Mouse (Mus musculus) liver, adult 2 months (tissue): ENCODE results near the gene Prnp. TPM values are rescaled to one million over a fixed set of nuclear protein-coding genes. Genes with fewer than 3 reads are reported as not detected.

ENCODE experiments used
- DNase-seq: peaks from one replicate; pipeline ENCODE4 v3.0.0-alpha.2; 2011; ENCODE audit warnings: low read depth, low spot score; ENCODE audit errors: extremely low read depth
- H3K27ac ChIP-seq: fragments of 200-500 bp; replicated peaks from 2 replicates; pipeline ENCODE4 v1.5.1; 2012; ENCODE audit warnings: low read depth, mild to moderate bottlenecking, control low read depth, inconsistent platforms, low read length; ENCODE audit not compliant: insufficient read depth
- H3K27me3 ChIP-seq: fragments of 200-500 bp; 2 replicates; pipeline ENCODE4 v1.6.1; 2012; ENCODE audit warnings: mild to moderate bottlenecking, moderate library complexity, low read length, inconsistent platforms; ENCODE audit not compliant: control insufficient read depth, insufficient read depth
- H3K36me3 ChIP-seq: fragments of 200-500 bp; 2 replicates; pipeline ENCODE4 v1.6.1; 2012; ENCODE audit warnings: low read length, inconsistent platforms; ENCODE audit not compliant: control insufficient read depth, insufficient read depth
- H3K4me1 ChIP-seq: fragments of 200-500 bp; 2 replicates; pipeline ENCODE4 v1.6.1; 2011; ENCODE audit warnings: low read length; ENCODE audit not compliant: control insufficient read depth, insufficient read depth
- H3K4me3 ChIP-seq: fragments of 200-500 bp; 2 replicates; pipeline ENCODE4 v1.5.1; 2011; ENCODE audit warnings: low read depth, mild to moderate bottlenecking, control low read depth, low read length, moderate library complexity; ENCODE audit not compliant: insufficient read depth
- H3K79me2 ChIP-seq: fragments of 200-500 bp; 2 replicates; pipeline ENCODE4 v1.6.1; 2012; ENCODE audit warnings: inconsistent platforms, mild to moderate bottlenecking, low read length, moderate library complexity; ENCODE audit not compliant: control insufficient read depth, insufficient read depth
- H3K9ac ChIP-seq: fragments of 200-500 bp; 2 replicates; pipeline ENCODE4 v1.6.1; 2012; ENCODE audit warnings: low read depth, mild to moderate bottlenecking, control low read depth, inconsistent platforms, low read length
- CTCF ChIP-seq: fragments of 200-500 bp; IDR thresholded peaks from 2 replicates; pipeline ENCODE4 v1.5.1; 2011; ENCODE audit warnings: low read depth, low read length, control low read depth
- POLR2A ChIP-seq: fragments of 200-500 bp; IDR thresholded peaks from 2 replicates; pipeline ENCODE4 v1.6.1; 2011; ENCODE audit warnings: low read length, control low read depth; ENCODE audit not compliant: insufficient read depth; ENCODE audit errors: extremely low read depth
- WGBS: fragments of 180-500 bp; shearing (Covaris S2); methylation state at CpG from one replicate; pipeline ENCODE4 v1.1.7; 2018; 5-methylcytosine and 5-hydroxymethylcytosine counted together
- polyA plus RNA-seq: library from polyadenylated mRNA; depleted of rRNA; stranded (reverse); fragments of >200 nt; gene quantifications from 2 replicates; pipeline ENCODE4 v1.2.3, GENCODE M21; 2012
- total RNA-seq: library from RNA; depleted of rRNA; stranded (reverse); fragments of >200 nt; gene quantifications from 2 replicates; pipeline ENCODE4 v1.2.3, GENCODE M21; 2014

The Prnp gene
- total and polyA plus RNA-seq, 2 experiments, result 20.4 to 31.5 TPM

DNA sequence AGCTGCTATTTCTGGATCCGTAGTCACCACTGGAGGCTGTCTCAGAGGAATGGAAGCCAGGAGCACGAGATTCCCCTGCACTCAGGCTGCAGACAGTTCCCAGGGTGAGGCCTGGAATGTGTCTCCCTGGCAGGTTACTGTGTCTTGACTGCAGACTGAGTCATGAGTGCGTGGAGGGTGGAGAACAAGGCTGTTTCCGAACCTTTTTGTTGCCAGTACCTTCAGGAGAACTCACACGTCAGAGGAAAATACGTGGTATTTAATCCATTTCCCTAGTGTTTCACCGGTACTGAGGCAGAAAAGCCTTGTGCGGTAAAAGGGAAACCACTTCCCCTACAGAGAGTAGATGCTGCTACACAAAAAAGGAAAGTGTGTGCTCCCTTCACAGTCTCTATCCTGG, 6.9 kb upstream of the Prnp start:
- H3K79me2 ChIP-seq, result no peaks in the 10 kb centered on the region
- no peak for DNase-seq
- no peak for TF ChIP-seq POLR2A
- no peak for TF ChIP-seq CTCF
- 0 out of 2 replicates have a peak, but pooled peaks cover 3% of the 10 kb centered on the region for H3K27me3 ChIP-seq
- no peak overlapping the region for H3K4me3 ChIP-seq
- H3K27ac ChIP-seq, result no peak overlapping the region
- 59% methylated on average over 8 of the region's 8 CpGs for WGBS
- H3K4me1 ChIP-seq, result no peaks in the 10 kb centered on the region
- no peaks in the 10 kb centered on the region for H3K36me3 ChIP-seq
- no peak overlapping the region for H3K9ac ChIP-seq

DNA sequence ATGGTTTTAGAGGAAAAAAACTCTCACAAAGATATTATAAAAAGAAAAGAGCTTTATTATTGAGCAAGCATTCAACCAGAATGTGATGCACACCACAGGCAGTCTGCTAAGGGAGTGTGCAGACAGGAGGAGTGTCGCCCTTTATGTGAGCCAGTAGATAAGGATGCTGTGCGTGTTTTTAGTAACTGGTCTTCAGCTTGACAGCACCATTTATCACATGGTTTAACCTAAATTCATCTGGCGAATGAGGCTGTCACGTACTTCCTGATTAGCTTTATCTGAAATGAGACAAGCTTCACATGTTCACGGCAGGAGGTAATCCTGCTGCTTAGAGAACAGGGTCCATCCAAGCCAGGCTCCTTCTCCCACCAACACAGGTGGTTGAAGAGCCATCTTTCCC, 4.7 kb upstream of the Prnp start:
- no peaks in the 10 kb centered on the region for H3K36me3 ChIP-seq
- 69% methylated on average over 5 of the region's 5 CpGs for WGBS
- no peaks in the 10 kb centered on the region for H3K27me3 ChIP-seq
- DNase-seq, result no peak
- no peak overlapping the region for H3K9ac ChIP-seq
- no peak for TF ChIP-seq CTCF
- TF ChIP-seq POLR2A, result no peak
- peaks cover 4% of the 10 kb centered on the region; the same call in 1 of the 2 replicates for H3K4me1 ChIP-seq
- H3K4me3 ChIP-seq, result no peak overlapping the region
- H3K79me2 ChIP-seq, result no peaks in the 10 kb centered on the region
- H3K27ac ChIP-seq, result no peak overlapping the region

DNA sequence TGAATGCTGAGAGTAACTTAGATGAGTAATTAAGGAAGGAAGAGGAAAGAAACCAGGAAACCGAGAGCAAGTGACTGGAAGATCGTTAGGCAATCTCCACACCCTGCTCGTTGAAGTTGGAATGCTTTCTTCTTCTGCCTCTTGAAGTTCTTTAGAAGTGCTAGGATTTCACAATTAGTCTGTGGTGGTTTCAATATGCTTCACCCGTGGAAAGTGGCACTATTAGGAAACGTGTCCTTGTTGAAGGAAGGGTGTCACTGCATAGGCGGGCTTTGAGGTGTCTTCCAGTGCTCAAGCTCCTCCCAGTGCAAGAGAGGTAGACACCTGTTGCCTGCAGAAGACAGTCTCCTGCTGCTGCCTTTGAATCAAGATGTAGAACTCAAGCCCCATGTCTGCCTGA, 4.0 kb upstream of the Prnp start:
- Histone ChIP-seq H3K79me2 (no peaks in the 10 kb centered on the region), H3K36me3 (no peaks in the 10 kb centered on the region), H3K9ac (no peak overlapping the region), H3K4me3 (no peak overlapping the region), H3K27me3 (no peaks in the 10 kb centered on the region), H3K4me1 (peaks cover 4% of the 10 kb centered on the region; the same call in 1 of the 2 replicates), H3K27ac (no peak overlapping the region)
- TF ChIP-seq POLR2A, result no peak
- no peak for TF ChIP-seq CTCF
- WGBS, result 69% methylated on average over 6 of the region's 6 CpGs
- DNase-seq, result no peak

DNA sequence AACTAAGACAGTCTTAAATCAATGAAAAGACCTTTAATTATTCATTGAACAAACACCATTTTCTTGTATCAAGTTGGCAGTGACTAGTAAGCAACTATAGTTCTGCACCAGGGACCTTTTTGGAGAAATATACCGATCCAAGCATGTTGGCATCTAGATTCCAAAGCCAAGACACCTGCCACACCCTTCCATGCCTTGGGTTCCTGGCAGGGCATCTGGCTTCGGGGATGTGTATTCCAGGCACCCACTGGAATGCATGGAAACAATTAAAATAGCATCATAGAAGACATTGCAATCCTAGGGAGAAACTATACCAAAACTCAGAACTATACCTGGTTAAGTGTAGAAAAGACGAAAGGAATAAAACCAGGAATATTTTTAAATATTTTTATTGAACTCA, 3.5 kb upstream of the Prnp start:
- Histone ChIP-seq H3K27me3 (no peaks in the 10 kb centered on the region), H3K27ac (no peak overlapping the region), H3K79me2 (no peaks in the 10 kb centered on the region), H3K4me3 (no peak overlapping the region), H3K4me1 (peaks cover 4% of the 10 kb centered on the region; the same call in 1 of the 2 replicates), H3K9ac (no peak overlapping the region), H3K36me3 (no peaks in the 10 kb centered on the region)
- WGBS, result 92% methylated on average over 3 of the region's 3 CpGs
- no peak for DNase-seq
- TF ChIP-seq CTCF (no peak), POLR2A (no peak)

DNA sequence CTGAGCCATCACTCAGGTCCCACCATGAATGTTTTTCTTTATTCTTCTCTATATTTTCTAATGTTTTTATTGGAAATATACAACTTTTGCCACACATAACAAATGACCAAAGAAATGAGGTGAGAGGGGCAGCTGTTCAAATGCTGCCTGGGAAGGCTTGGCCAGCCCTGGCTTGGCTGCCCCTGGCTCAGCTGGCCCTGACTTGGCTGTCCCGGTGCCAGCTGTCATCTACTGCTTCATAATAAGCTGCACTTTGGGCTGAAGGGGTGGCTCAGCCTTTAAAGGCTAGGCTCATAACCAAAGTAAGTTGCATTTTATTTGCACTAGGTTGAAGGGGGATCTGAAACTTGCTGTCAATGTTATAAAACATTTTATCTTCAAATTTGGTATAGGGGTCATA, 2.9 kb upstream of the Prnp start:
- Histone ChIP-seq H3K4me3 (no peak overlapping the region), H3K9ac (no peak overlapping the region), H3K4me1 (peaks cover 4% of the 10 kb centered on the region; the same call in 1 of the 2 replicates), H3K27ac (no peak overlapping the region), H3K27me3 (no peaks in the 10 kb centered on the region), H3K36me3 (no peaks in the 10 kb centered on the region), H3K79me2 (no peaks in the 10 kb centered on the region)
- TF ChIP-seq POLR2A, result no peak
- no peak for TF ChIP-seq CTCF
- 14% methylated on average over 1 of the region's 1 CpGs for WGBS
- DNase-seq, result peak; percentile 65

DNA sequence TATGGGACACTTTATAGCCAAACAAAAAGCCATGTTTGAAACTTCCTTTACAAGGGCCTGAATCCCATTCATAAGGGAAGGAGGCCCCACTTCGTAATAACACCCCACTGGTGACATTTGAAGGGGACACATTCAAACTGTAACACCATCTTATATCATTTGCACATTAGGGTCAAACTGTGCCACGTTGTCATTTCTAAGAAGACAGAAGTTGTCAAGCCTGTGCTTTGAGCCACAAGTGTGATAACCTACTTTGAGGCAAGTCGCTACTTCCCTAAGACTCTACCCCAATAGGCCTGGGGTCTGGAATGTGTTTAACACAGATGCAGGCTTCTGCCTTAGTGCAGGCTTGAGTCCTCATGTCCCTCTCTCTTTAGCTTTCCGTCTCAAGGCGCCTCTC, 2.4 kb upstream of the Prnp start:
- peaks cover 4% of the 10 kb centered on the region; the same call in 1 of the 2 replicates for H3K4me1 ChIP-seq

More for the DNA sequence above, 2.4 kb upstream of the Prnp start:
- Histone ChIP-seq H3K27ac (no peak overlapping the region), H3K79me2 (no peaks in the 10 kb centered on the region), H3K27me3 (no peaks in the 10 kb centered on the region), H3K36me3 (no peaks in the 10 kb centered on the region), H3K4me3 (no peak overlapping the region), H3K9ac (no peak overlapping the region)
- no peak for DNase-seq
- WGBS, result 93% methylated on average over 5 of the region's 5 CpGs
- TF ChIP-seq CTCF, result no peak
- TF ChIP-seq POLR2A, result no peak
